Mouse (Mus musculus): Measurements from ENCODE around the gene Pomgnt2.

DNA sequence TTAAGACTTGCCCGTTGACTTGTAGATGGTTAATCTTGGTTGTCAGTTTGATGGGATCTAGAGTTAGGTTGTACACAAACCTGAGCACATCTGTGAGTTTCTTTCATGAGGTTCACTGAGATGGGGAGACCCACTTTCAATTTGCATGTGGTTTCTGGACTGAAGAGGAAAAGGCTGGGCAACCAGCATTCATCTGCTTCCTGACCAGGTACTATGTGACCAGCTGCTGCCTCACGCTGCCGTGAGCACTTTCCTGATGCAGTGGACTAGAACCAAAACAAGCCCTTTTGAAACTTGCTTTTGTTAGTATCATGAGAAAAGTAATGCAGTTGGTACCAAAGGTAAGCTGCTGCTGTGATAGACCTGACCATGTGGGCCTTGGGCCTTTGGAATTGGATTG lies 53.9 kb downstream of the Pomgnt2 start:
- TF ChIP-seq POLR2A (IDR thresholded peaks at IDR 0.05; ENCODE audit: low read depth, low read length) (no peak), CTCF (IDR thresholded peaks at IDR 0.05; ENCODE audit: extremely low read depth, insufficient read depth, insufficient read length, insufficient replicate concordance) (no peak)

Data from spleen, adult 2 months (tissue).